Mouse (Mus musculus) liver, embryonic 12.5 days (tissue): ENCODE measurements around the gene Por. TPM values are rescaled to one million over a fixed set of nuclear protein-coding genes. Genes with fewer than 3 reads are reported as not detected.

Source experiments
- ATAC-seq: fragments of 200-750 bp; cut with Nextera tagmentation; 2 replicates; pipeline ENCODE4 v1.8.0; 2017; ENCODE audit warnings: moderate number of reproducible peaks, mild to moderate bottlenecking, moderate library complexity
- H3K27ac ChIP-seq: fragments of 300-500 bp; sonication (generic); 2 replicates; pipeline ENCODE4 v1.5.1; 2016; ENCODE audit warnings: mild to moderate bottlenecking
- H3K27me3 ChIP-seq: fragments of 300-500 bp; sonication (generic); replicated peaks from 2 replicates; pipeline ENCODE4 v1.6.1; 2016; ENCODE audit warnings: mild to moderate bottlenecking, moderate library complexity
- H3K36me3 ChIP-seq: fragments of 300-500 bp; sonication (generic); 2 replicates; pipeline ENCODE4 v1.6.1; 2016; ENCODE audit warnings: mild to moderate bottlenecking, moderate library complexity
- H3K4me1 ChIP-seq: fragments of 300-500 bp; sonication (generic); 2 replicates; pipeline ENCODE4 v1.6.1; 2016
- H3K4me2 ChIP-seq: fragments of 300-500 bp; sonication (generic); 2 replicates; pipeline ENCODE4 v1.6.1; 2016; ENCODE audit warnings: mild to moderate bottlenecking, moderate library complexity
- H3K4me3 ChIP-seq: fragments of 300-500 bp; sonication (generic); 2 replicates; pipeline ENCODE4 v1.5.1; 2016; ENCODE audit warnings: mild to moderate bottlenecking, moderate library complexity
- H3K9ac ChIP-seq: fragments of 300-500 bp; sonication (generic); 2 replicates; pipeline ENCODE4 v1.6.1; 2016; ENCODE audit warnings: mild to moderate bottlenecking, moderate library complexity
- H3K9me3 ChIP-seq: fragments of 300-500 bp; sonication (generic); replicated peaks from 2 replicates; pipeline ENCODE4 v1.6.1; 2016; ENCODE audit warnings: mild to moderate bottlenecking, moderate library complexity
- WGBS: fragments of 180-500 bp; shearing (Covaris S2); methylation state at CpG from one replicate; pipeline ENCODE4 v1.1.7; 2016; ENCODE audit not compliant: insufficient replicate concordance; 5-methylcytosine and 5-hydroxymethylcytosine counted together
- polyA plus RNA-seq: library from polyadenylated mRNA; unstranded; fragments of >200 nt; fragmentation: Nextera tagmentation; extraction: Ambion mirVana; gene quantifications from 2 replicates; pipeline ENCODE4 v1.2.1, GENCODE M21; 2016

Por gene
- polyA plus RNA-seq, 1 experiment from 2014 or later: 34.7 TPM

DNA sequence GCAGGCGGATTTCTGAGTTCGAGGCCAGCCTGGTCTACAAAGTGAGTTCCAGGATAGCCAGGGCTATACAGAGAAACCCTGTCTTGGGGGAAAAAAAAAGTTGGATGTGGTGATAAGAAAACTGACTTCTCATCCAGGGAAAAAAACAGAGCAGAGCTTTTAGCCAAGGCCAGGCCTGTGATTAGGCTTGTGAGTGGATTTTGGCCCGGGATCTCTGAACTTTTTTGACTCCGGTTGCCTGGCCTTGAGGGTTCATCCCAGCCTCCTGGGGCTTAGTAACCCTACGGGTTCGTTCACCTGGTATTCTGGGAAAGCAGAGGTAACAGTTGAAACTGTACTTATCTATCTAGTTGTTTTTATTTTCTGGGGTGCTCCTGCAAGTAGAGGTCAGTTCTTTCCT lies 8.6 kb downstream of the Por start:
- peaks cover 20% of the 10 kb centered on the region; the same call in 1 of the 2 replicates for H3K4me1 ChIP-seq
- H3K27me3 ChIP-seq: peaks cover 9% of the 10 kb centered on the region; the same call in 1 of the 2 replicates
- H3K9me3 ChIP-seq: no peaks in the 10 kb centered on the region
- no peak overlapping the region for H3K27ac ChIP-seq
- no peak for ATAC-seq
- no peaks in the 10 kb centered on the region for H3K36me3 ChIP-seq
- no peak overlapping the region for H3K4me3 ChIP-seq
- no peak overlapping the region for H3K4me2 ChIP-seq
- no peak overlapping the region for H3K9ac ChIP-seq
- 76% methylated on average over 6 of the region's 6 CpGs for WGBS

DNA sequence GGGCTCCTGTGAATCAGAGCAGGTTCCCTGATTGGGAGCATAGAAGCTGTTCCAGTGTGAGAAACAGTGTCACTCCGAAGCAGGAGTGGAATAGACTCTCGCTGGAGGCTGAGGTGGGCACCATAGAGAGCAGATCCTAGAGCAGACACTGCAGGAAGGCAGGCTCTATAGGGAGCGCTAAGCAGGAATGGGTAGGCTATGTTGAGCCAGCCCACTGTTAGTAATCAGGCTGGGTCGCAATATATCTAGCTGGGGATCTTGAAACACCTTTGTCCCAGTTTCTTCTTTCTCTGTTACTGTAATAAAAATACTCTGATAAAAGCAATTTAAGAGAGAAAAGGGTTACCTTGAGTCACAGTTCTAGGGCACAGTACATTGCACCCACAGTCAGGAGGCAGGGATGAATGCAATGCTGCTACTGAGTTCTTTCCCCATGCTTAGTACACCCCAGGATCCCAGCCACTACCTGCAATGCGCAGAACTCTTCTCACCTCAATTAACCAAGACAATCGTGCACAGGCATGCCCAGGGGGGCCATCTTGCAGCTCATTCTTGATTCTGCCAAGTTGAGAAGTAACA lies 11.2 kb downstream of the Por start:
- Histone ChIP-seq H3K9me3 (no peaks in the 10 kb centered on the region), H3K9ac (no peak overlapping the region), H3K4me3 (no peak overlapping the region), H3K4me1 (peaks cover 1% of the 10 kb centered on the region; the same call in 1 of the 2 replicates), H3K27me3 (no peaks in the 10 kb centered on the region), H3K4me2 (no peak overlapping the region), H3K27ac (no peak overlapping the region), H3K36me3 (no peaks in the 10 kb centered on the region)
- WGBS: 73% methylated on average over 6 of the region's 6 CpGs
- no peak for ATAC-seq

DNA sequence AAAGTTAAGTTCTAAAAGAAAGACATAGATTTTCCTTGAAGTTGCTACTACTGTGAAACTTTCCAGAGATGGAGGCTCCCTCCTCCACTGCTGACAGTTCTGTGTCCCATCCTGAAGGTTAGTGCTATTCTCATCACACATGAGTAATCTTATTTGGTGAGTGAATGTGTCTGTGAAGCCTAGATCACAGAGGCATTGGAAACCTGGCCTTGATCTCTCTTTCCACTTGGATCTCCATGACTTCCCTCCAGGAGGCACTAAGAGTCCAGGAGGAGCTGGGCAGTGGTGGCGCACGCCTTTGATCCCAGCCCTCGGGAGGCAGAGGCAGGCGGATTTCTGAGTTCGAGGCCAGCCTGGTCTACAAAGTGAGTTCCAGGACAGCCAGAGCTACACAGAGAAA lies 12.2 kb downstream of the Por start:
- H3K4me2 ChIP-seq: no peak overlapping the region
- H3K36me3 ChIP-seq: no peaks in the 10 kb centered on the region
- ATAC-seq: no peak
- H3K9ac ChIP-seq: no peak overlapping the region
- no peak overlapping the region for H3K4me3 ChIP-seq
- WGBS: 79% methylated on average over 5 of the region's 5 CpGs
- no peaks in the 10 kb centered on the region for H3K27me3 ChIP-seq
- peaks cover 7% of the 10 kb centered on the region for H3K4me1 ChIP-seq
- no peak overlapping the region for H3K27ac ChIP-seq
- no peaks in the 10 kb centered on the region for H3K9me3 ChIP-seq

DNA sequence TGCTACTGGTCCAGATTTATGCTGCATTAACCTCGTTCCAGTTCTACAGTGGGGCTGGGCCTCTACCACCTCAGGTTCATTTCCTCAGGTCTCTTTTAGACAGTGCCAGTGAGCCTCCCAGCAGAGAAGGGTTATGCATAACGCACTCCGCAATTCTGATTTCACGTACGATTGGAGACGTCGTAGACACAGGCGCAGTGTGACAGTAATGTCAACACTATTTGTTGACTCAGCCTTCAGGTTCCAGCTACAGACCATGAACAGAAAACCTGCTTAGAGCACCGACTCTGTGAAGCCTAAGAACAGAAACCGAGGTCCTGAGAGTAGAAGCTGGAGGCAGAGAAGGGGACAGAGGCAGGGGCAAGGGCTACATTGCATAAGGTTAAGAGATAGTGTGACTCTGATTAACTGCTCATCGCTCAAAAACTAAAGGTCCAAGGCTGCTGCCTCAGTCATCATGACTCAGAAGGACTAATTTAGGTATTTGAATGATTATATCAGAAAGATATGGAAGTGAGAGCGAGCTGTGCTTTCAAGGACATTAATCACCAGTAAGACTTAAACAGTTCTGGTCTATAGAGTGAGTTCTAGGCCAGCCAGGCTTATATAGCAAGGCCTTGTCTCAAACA lies 13.2 kb downstream of the Por start:
- H3K27ac ChIP-seq: no peak overlapping the region
- H3K4me3 ChIP-seq: no peak overlapping the region
- WGBS: 71% methylated on average over 12 of the region's 12 CpGs
- H3K9me3 ChIP-seq: no peaks in the 10 kb centered on the region
- H3K27me3 ChIP-seq: no peaks in the 10 kb centered on the region
- peaks cover 11% of the 10 kb centered on the region for H3K4me1 ChIP-seq
- no peak for ATAC-seq
- no peak overlapping the region for H3K4me2 ChIP-seq
- no peak overlapping the region for H3K9ac ChIP-seq
- no peaks in the 10 kb centered on the region for H3K36me3 ChIP-seq

DNA sequence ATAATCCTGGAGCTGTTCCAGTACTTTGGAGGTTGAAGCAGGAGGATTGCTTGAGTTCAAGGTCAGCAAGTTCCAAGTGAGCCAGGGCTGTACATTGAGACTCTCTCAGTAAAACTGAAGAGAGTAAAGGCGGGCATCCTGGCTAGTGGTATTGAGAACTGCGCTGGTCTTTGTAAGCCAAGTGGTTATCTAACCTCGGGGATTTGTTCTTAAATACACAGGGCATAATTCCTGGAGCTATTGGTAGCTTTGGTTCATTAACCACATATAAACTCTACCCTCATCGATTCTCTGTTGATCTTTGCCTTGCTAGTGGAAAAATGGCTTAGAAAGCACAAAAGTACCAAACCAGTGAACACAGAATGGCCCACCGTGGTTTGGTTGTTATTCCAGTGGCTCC lies 20.6 kb downstream of the Por start:
- Histone ChIP-seq H3K4me2 (peak overlapping the region; percentile 97), H3K27ac (no peak overlapping the region), H3K27me3 (no peaks in the 10 kb centered on the region), H3K9ac (peak overlapping the region; percentile 79; the same call in 1 of the 2 replicates), H3K4me3 (peak overlapping the region; percentile 71; the same call in 1 of the 2 replicates), H3K9me3 (no peaks in the 10 kb centered on the region), H3K36me3 (no peaks in the 10 kb centered on the region; the same call in 1 of the 2 replicates), H3K4me1 (peaks cover 57% of the 10 kb centered on the region)
- WGBS: 71% methylated on average over 5 of the region's 5 CpGs
- no peak for ATAC-seq

DNA sequence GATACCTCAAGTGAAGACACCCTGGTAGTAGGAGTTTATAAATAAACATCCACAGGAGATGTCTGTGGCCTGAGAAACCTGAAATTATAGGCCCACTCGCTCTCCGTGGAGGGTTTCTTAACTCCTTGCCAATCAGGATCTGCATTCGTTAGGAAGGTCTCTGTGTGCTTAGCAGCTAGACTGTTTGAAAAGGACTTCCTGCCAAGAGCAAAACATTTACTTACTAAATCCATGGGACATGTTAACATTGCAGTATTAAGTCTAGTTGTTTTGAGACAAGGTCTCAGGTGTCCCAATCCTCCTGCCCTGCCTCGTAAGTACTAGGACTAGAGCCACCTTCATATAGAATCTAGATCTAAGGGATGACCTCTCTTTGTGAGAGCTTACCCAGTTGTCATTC lies 21.4 kb downstream of the Por start:
- H3K36me3 ChIP-seq: no peaks in the 10 kb centered on the region; the same call in 1 of the 2 replicates
- H3K9ac ChIP-seq: no peak overlapping the region
- ATAC-seq: no peak
- no peaks in the 10 kb centered on the region for H3K9me3 ChIP-seq
- no peak overlapping the region for H3K4me3 ChIP-seq
- H3K4me1 ChIP-seq: peaks cover 56% of the 10 kb centered on the region
- H3K27me3 ChIP-seq: no peaks in the 10 kb centered on the region
- 72% methylated on average over 4 of the region's 4 CpGs for WGBS
- no peak overlapping the region for H3K27ac ChIP-seq
- peak overlapping the region; percentile 0; the same call in 1 of the 2 replicates for H3K4me2 ChIP-seq

DNA sequence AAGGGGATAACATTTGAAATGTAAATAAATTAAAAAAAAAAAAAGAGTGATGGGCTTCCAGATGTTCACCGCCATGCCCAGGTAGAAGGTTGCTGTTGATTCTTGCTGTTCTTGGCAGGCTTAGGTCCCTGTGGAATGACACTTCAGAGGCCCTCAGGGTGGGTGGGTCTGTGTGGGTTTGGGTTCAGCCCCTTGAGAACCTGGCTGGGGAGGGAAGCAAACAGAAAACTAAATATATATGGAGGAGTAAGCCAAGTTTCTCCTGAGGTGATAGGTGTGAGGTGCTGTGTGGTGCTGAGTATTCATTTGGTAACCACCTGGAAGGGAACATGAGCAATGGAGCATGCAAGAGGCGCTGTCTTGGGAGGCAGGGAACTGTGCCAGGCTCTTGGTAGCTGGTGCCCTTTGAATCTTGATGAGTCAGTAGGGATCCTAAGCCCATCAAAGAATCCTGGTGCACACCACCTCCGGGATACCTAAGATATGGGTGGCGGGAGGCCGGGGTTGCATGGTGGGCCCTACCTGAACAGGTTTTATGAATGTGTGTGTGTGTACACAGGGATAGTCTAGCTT lies 23.5 kb downstream of the Por start:
- no peak for ATAC-seq
- Histone ChIP-seq H3K4me1 (peaks cover 50% of the 10 kb centered on the region), H3K9me3 (no peaks in the 10 kb centered on the region), H3K27ac (no peak overlapping the region), H3K27me3 (no peaks in the 10 kb centered on the region), H3K4me3 (no peak overlapping the region), H3K4me2 (no peak overlapping the region), H3K9ac (no peak overlapping the region), H3K36me3 (peaks cover 6% of the 10 kb centered on the region)
- 92% methylated on average over 5 of the region's 5 CpGs for WGBS

DNA sequence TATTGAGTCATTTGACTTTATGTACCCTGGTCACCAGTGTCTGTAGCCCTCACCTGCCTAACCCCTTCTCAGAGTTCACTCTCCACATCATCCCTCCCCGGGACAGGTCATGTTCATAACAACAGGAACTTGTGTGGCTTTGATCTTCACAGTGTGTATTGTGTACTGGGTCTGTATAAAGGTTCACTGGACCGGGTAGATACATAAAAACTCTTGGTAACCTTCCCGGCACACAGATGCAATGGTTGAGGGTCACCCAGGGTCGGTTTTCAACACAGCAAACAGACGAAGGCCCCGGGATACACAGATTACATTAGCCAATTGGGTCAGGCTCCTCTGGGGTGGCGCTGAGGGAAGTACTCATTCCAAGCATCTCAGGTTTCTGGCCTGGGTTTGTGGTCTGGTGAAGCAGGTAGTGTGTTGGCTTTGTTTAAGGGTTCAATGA lies 25.5 kb downstream of the Por start:
- ATAC-seq: peak; percentile 40; the same call in 1 of the 2 replicates
- H3K9ac ChIP-seq: no peak overlapping the region
- peaks cover 37% of the 10 kb centered on the region for H3K4me1 ChIP-seq
- H3K27ac ChIP-seq: no peak overlapping the region
- no peak overlapping the region for H3K4me3 ChIP-seq
- no peak overlapping the region for H3K4me2 ChIP-seq
- WGBS: 59% methylated on average over 7 of the region's 7 CpGs
- peaks cover 21% of the 10 kb centered on the region for H3K36me3 ChIP-seq
- no peaks in the 10 kb centered on the region for H3K9me3 ChIP-seq
- no peaks in the 10 kb centered on the region for H3K27me3 ChIP-seq

DNA sequence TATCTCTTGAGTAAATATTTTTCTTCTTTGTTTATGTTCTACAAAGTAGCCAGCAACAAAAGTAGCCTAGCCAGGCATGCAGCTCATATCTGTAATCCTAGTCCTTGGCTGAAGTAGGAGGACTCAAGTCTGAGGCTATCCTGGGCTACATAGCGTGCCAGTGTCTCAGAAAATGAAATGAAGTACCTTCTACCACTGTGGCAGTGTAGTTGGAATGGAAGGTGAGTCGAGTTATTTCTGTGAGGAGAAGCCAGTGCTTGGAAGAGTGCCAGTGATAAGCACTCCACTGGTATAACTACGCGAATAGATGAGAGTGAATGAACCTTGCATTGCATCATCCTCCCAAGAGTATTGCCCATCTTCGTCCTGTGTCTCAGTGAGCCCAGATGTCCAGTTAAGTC lies 27.9 kb downstream of the Por start:
- Histone ChIP-seq H3K9ac (no peak overlapping the region), H3K4me1 (peaks cover 42% of the 10 kb centered on the region), H3K4me2 (no peak overlapping the region), H3K27me3 (no peaks in the 10 kb centered on the region), H3K4me3 (no peak overlapping the region), H3K9me3 (no peaks in the 10 kb centered on the region), H3K27ac (no peak overlapping the region), H3K36me3 (peaks cover 41% of the 10 kb centered on the region)
- ATAC-seq: no peak
- 74% methylated on average over 5 of the region's 5 CpGs for WGBS

DNA sequence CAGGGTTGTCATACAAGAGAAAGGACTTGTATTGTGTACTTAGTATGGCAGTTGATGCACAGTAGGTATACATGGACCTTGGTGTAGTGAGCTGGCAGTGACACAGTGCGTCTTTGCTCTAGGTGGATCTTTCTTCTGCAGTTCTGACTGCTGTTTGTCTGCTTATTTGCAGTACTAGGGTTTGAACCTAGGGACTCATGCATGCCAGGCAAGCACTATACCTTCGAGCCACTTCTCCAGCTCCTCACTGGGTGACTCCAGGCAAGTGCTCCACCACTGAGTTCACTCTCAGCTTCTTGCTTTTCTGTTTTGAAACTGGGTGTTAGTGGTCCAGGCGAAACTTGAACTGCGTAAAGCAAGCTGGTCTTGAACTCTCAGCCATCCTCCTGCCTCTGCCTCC lies 31.8 kb downstream of the Por start:
- Histone ChIP-seq H3K4me2 (no peak overlapping the region), H3K4me1 (peaks cover 36% of the 10 kb centered on the region), H3K27me3 (no peaks in the 10 kb centered on the region), H3K27ac (no peak overlapping the region), H3K9ac (no peak overlapping the region), H3K36me3 (peaks cover 44% of the 10 kb centered on the region), H3K9me3 (no peaks in the 10 kb centered on the region), H3K4me3 (no peak overlapping the region)
- WGBS: 85% methylated on average over 4 of the region's 4 CpGs
- no peak for ATAC-seq

DNA sequence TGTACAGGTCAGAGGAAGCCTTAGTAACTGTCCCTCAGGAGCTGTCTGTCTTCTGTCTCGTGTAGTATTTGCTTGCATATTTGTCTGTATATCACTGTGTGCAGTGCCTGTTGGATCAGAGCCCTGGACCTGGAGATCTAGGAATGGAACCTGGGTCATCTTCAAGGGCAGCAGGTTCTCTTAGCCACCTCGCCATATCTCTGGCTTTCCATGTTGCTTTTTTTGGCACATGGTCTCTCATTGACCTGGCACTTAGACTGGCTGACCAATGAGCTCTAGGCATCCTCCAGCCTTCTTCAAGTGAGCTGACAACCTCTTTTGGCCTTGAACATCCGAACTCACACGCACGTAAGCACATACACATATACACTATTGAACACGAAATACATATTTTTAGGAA lies 32.4 kb downstream of the Por start:
- H3K4me2 ChIP-seq: no peak overlapping the region
- 64% methylated on average over 6 of the region's 6 CpGs for WGBS

DNA sequence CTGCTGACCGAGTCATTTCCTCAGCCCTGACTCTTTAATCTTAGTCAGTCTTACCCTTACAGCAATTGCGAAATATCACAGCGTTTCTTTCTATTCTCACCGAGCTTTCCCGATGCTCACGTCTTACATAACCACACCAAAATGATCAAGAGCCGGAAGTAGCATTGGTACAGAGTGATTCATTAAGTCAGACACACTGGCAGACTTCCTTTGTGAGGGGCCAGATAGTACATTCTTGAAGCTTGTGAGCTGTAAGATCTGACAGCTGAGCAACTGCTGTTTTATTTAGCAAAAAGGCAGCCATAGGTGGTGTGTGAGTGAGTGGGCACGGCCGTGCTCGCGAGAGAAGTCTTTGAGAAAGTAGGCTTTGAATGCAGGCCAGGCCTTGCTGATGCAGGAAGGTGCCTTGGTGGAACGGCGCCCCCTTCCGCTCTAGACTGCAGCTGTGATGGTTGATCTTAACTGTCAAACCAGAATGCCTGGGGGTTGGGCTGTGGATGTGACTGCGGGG lies 32.9 kb downstream of the Por start:
- peak; percentile 45 for ATAC-seq
- Histone ChIP-seq H3K36me3 (peaks cover 54% of the 10 kb centered on the region), H3K27me3 (no peaks in the 10 kb centered on the region), H3K9me3 (no peaks in the 10 kb centered on the region), H3K4me1 (peaks cover 40% of the 10 kb centered on the region), H3K9ac (no peak overlapping the region), H3K4me3 (no peak overlapping the region), H3K4me2 (no peak overlapping the region), H3K27ac (0 out of 2 replicates have a peak overlapping the region, but pooled peaks have one; percentile 13)
- 22% methylated on average over 15 of the region's 15 CpGs for WGBS

More for the DNA sequence above, 32.4 kb downstream of the Por start:
- Histone ChIP-seq H3K36me3 (peaks cover 50% of the 10 kb centered on the region), H3K27ac (no peak overlapping the region), H3K4me3 (no peak overlapping the region), H3K27me3 (no peaks in the 10 kb centered on the region), H3K9ac (no peak overlapping the region), H3K9me3 (no peaks in the 10 kb centered on the region), H3K4me1 (peaks cover 39% of the 10 kb centered on the region)
- ATAC-seq: no peak
